Mouse (Mus musculus): ENCODE data around the gene Fanca. TPM values are rescaled to one million over a fixed set of nuclear protein-coding genes. Genes with fewer than 3 reads are reported as not detected.

Gene Fanca
- not detected for polyA plus RNA-seq (2014; fragmentation: Illumina TruSeq; extraction: RNeasy Lipid Tissue Mini Kit (QIAGEN cat#74804); ENCODE audit: low read depth, low replicate concordance)

GRCm38 (mm10) chr8:123318467-123318911 lies at the start of gene Fanca:
TSS of gene Fanca (minus strand) at chr8:123318576.

GRCm38 (mm10) chr8:123332262-123333090 lies 14.1 kb upstream of the Fanca start, which contains the start of gene Spire2:
TSS of gene Spire2 (plus strand) at chr8:123332713.

GRCm38 (mm10) chr8:123254099-123254885 lies 64.1 kb downstream of the Fanca start, which contains the start of the genes Zfp276 and Vps9d1:
TSS of gene Zfp276 (plus strand) at chr8:123254195.
TSS of gene Vps9d1 (minus strand) at chr8:123254348.

GRCm38 (mm10) chr8:123235520-123236497 lies 82.6 kb downstream of the Fanca start, which contains the start of gene Spata2l:
TSS of gene Spata2l (minus strand) at chr8:123236233.

GRCm38 (mm10) chr8:123224278-123225266 lies 93.8 kb downstream of the Fanca start, which contains the start of gene Cdk10:
TSS of gene Cdk10 (plus strand) at chr8:123224842.

Other genes with a start within 250 kb of the Fanca start
- gene Rpl13, start 216.2 kb downstream of the Fanca start, polyA plus RNA-seq (2014; fragmentation: Illumina TruSeq; extraction: RNeasy Lipid Tissue Mini Kit (QIAGEN cat#74804); ENCODE audit: low read depth, low replicate concordance) = 71.7 TPM
- gene Cpne7, start 201.2 kb downstream of the Fanca start, polyA plus RNA-seq (2014; fragmentation: Illumina TruSeq; extraction: RNeasy Lipid Tissue Mini Kit (QIAGEN cat#74804); ENCODE audit: low read depth, low replicate concordance) = not detected
- gene Sult5a1, start 160.3 kb downstream of the Fanca start, polyA plus RNA-seq (2014; fragmentation: Illumina TruSeq; extraction: RNeasy Lipid Tissue Mini Kit (QIAGEN cat#74804); ENCODE audit: low read depth, low replicate concordance) = 0.99 TPM
- gene Dpep1, start 132.3 kb downstream of the Fanca start, polyA plus RNA-seq (2014; fragmentation: Illumina TruSeq; extraction: RNeasy Lipid Tissue Mini Kit (QIAGEN cat#74804); ENCODE audit: low read depth, low replicate concordance) = 17.1 TPM
- 9.4 TPM for gene Chmp1a, start 105.8 kb downstream of the Fanca start, polyA plus RNA-seq (2014; fragmentation: Illumina TruSeq; extraction: RNeasy Lipid Tissue Mini Kit (QIAGEN cat#74804); ENCODE audit: low read depth, low replicate concordance)
- gene Spata33, start 105.7 kb downstream of the Fanca start, polyA plus RNA-seq (2014; fragmentation: Illumina TruSeq; extraction: RNeasy Lipid Tissue Mini Kit (QIAGEN cat#74804); ENCODE audit: low read depth, low replicate concordance) = 0.70 TPM
- 2.9 TPM for gene Cdk10, start 93.7 kb downstream of the Fanca start, polyA plus RNA-seq (2014; fragmentation: Illumina TruSeq; extraction: RNeasy Lipid Tissue Mini Kit (QIAGEN cat#74804); ENCODE audit: low read depth, low replicate concordance)
- gene Spata2l, start 82.3 kb downstream of the Fanca start, polyA plus RNA-seq (2014; fragmentation: Illumina TruSeq; extraction: RNeasy Lipid Tissue Mini Kit (QIAGEN cat#74804); ENCODE audit: low read depth, low replicate concordance) = 0.58 TPM
- 2.2 TPM for gene Zfp276, start 64.4 kb downstream of the Fanca start, polyA plus RNA-seq (2014; fragmentation: Illumina TruSeq; extraction: RNeasy Lipid Tissue Mini Kit (QIAGEN cat#74804); ENCODE audit: low read depth, low replicate concordance)
- gene Vps9d1, start 64.2 kb downstream of the Fanca start, polyA plus RNA-seq (2014; fragmentation: Illumina TruSeq; extraction: RNeasy Lipid Tissue Mini Kit (QIAGEN cat#74804); ENCODE audit: low read depth, low replicate concordance) = 1.9 TPM
- gene Spire2, start 14.1 kb upstream of the Fanca start, polyA plus RNA-seq (2014; fragmentation: Illumina TruSeq; extraction: RNeasy Lipid Tissue Mini Kit (QIAGEN cat#74804); ENCODE audit: low read depth, low replicate concordance) = not detected
- 246 TPM for gene Tcf25, start 55.2 kb upstream of the Fanca start, polyA plus RNA-seq (2014; fragmentation: Illumina TruSeq; extraction: RNeasy Lipid Tissue Mini Kit (QIAGEN cat#74804); ENCODE audit: low read depth, low replicate concordance)
- not detected for gene Mc1r, start 88.5 kb upstream of the Fanca start, polyA plus RNA-seq (2014; fragmentation: Illumina TruSeq; extraction: RNeasy Lipid Tissue Mini Kit (QIAGEN cat#74804); ENCODE audit: low read depth, low replicate concordance)
- gene Tubb3, start 92.8 kb upstream of the Fanca start, polyA plus RNA-seq (2014; fragmentation: Illumina TruSeq; extraction: RNeasy Lipid Tissue Mini Kit (QIAGEN cat#74804); ENCODE audit: low read depth, low replicate concordance) = 0.52 TPM
- gene Def8, start 105.0 kb upstream of the Fanca start, polyA plus RNA-seq (2014; fragmentation: Illumina TruSeq; extraction: RNeasy Lipid Tissue Mini Kit (QIAGEN cat#74804); ENCODE audit: low read depth, low replicate concordance) = 3.0 TPM
- 13.5 TPM for gene Afg3l1, start 159.3 kb upstream of the Fanca start, polyA plus RNA-seq (2014; fragmentation: Illumina TruSeq; extraction: RNeasy Lipid Tissue Mini Kit (QIAGEN cat#74804); ENCODE audit: low read depth, low replicate concordance)
- not detected for gene Dbndd1, start 196.9 kb upstream of the Fanca start, polyA plus RNA-seq (2014; fragmentation: Illumina TruSeq; extraction: RNeasy Lipid Tissue Mini Kit (QIAGEN cat#74804); ENCODE audit: low read depth, low replicate concordance)
- gene Gas8, start 200.3 kb upstream of the Fanca start, polyA plus RNA-seq (2014; fragmentation: Illumina TruSeq; extraction: RNeasy Lipid Tissue Mini Kit (QIAGEN cat#74804); ENCODE audit: low read depth, low replicate concordance) = 0.87 TPM